Mouse (Mus musculus) heart, embryonic 14.5 days (tissue): ENCODE results near the gene Atm. TPM values are rescaled to one million over a fixed set of nuclear protein-coding genes. Genes with fewer than 3 reads are reported as not detected.
A peak's percentile ranks its signal among the peaks of the same experiment; 100 is the strongest.

Experiments
- ATAC-seq: fragments of 200-750 bp; cut with Nextera tagmentation; 2 replicates; pipeline ENCODE4 v1.8.0; 2017; ENCODE audit warnings: low read depth, moderate TSS enrichment; ENCODE audit not compliant: insufficient number of reproducible peaks, insufficient read depth, low FRiP score
- H3K27ac ChIP-seq, 2 experiments: fragments of 200-500 bp in 1 of 2; fragments of 300-500 bp in 1 of 2; sonication (generic) in 1 of 2; replicated peaks in 1 of 2; 2 replicates each; pipeline ENCODE4 v1.5.1; 2012 to 2014; ENCODE audit warnings: low read depth in 2 of 2, low read length in 2 of 2, control low read depth in 1 of 2, mild to moderate bottlenecking in 1 of 2, mixed read lengths in 1 of 2; ENCODE audit not compliant: control insufficient read depth in 1 of 2, insufficient read depth in 1 of 2
- H3K27me3 ChIP-seq: fragments of 300-500 bp; sonication (generic); 2 replicates; pipeline ENCODE4 v1.6.1; 2014; ENCODE audit warnings: mild to moderate bottlenecking, low read length, control low read depth; ENCODE audit not compliant: control insufficient read depth, insufficient read depth
- H3K36me3 ChIP-seq: fragments of 300-500 bp; sonication (generic); 2 replicates; pipeline ENCODE4 v1.6.1; 2014; ENCODE audit warnings: mild to moderate bottlenecking, control low read depth, low read length, mixed read lengths; ENCODE audit not compliant: control insufficient read depth, insufficient read depth
- H3K4me1 ChIP-seq, 2 experiments: fragments of 200-500 bp in 1 of 2; fragments of 300-500 bp in 1 of 2; sonication (generic) in 1 of 2; 2 replicates each; pipeline ENCODE4 v1.6.1; 2012 to 2014; ENCODE audit warnings: low read length in 2 of 2, control low read depth in 1 of 2, mixed read lengths in 1 of 2; ENCODE audit not compliant: control insufficient read depth in 2 of 2, insufficient read depth in 2 of 2
- H3K4me2 ChIP-seq: fragments of 300-500 bp; sonication (generic); 2 replicates; pipeline ENCODE4 v1.6.1; 2014; ENCODE audit warnings: mild to moderate bottlenecking, low read length
- H3K4me3 ChIP-seq, 2 experiments: fragments of 200-500 bp in 1 of 2; fragments of 300-500 bp in 1 of 2; sonication (generic) in 1 of 2; 2 replicates each; pipeline ENCODE4 v1.5.1; 2012 to 2014; ENCODE audit warnings: low read length in 2 of 2, mild to moderate bottlenecking in 2 of 2, control low read depth in 1 of 2, low read depth in 1 of 2, moderate library complexity in 1 of 2; ENCODE audit not compliant: control insufficient read depth in 1 of 2, insufficient read depth in 1 of 2
- H3K9ac ChIP-seq: fragments of 300-500 bp; sonication (generic); 2 replicates; pipeline ENCODE4 v1.6.1; 2014; ENCODE audit warnings: mild to moderate bottlenecking, low read length
- H3K9me3 ChIP-seq: fragments of 300-500 bp; sonication (generic); 2 replicates; pipeline ENCODE4 v1.6.1; 2016; ENCODE audit warnings: low read length, control low read depth; ENCODE audit not compliant: control insufficient read depth
- WGBS: fragments of 180-500 bp; shearing (Covaris S2); extraction: QIAGEN DNeasy Blood & Tissue Kit; methylation state at CpG from one replicate; pipeline ENCODE4 v1.1.7; 2014; 5-methylcytosine and 5-hydroxymethylcytosine counted together
- polyA plus RNA-seq: library from polyadenylated mRNA; unstranded; fragments of >200 nt; fragmentation: Nextera tagmentation; extraction: Ambion mirVana; gene quantifications from 2 replicates; pipeline ENCODE4 v1.2.1, GENCODE M21; 2014

Atm gene
- polyA plus RNA-seq, 1 experiment from 2014 or later, result 8.8 TPM

- Histone ChIP-seq H3K4me1 (peaks cover 4 to 8% of the 10 kb centered on the region in 2 experiments; a peak in 3 of 4 replicates), H3K9me3 (no peaks in the 10 kb centered on the region), H3K9ac (no peak overlapping the region), H3K36me3 (no peaks in the 10 kb centered on the region), H3K27me3 (no peaks in the 10 kb centered on the region), H3K4me2 (no peak overlapping the region), H3K4me3 (no peak overlapping the region), H3K27ac (no peak overlapping the region)
- no peak for ATAC-seq
- WGBS, result 77% methylated on average over 4 of the region's 4 CpGs
Observed at GRCm38 (mm10) chr9:53408548-53408947, 128.0 kb downstream of the Atm start.

GRCm38 (mm10) chr9:53404753-53405722 is 131.5 kb downstream of the Atm start:
- H3K9ac ChIP-seq, result peak overlapping the region; percentile 68
- H3K4me1 ChIP-seq, result peaks cover 9 to 13% of the 10 kb centered on the region in 2 experiments; a peak in 3 of 4 replicates
- H3K4me3 ChIP-seq, result peak overlapping the region; percentile 37 to 56
- no peaks in the 10 kb centered on the region for H3K27me3 ChIP-seq
- 21% methylated on average over 21 of the region's 21 CpGs for WGBS
- H3K9me3 ChIP-seq, result no peaks in the 10 kb centered on the region
- H3K27ac ChIP-seq, result peak overlapping the region; percentile 21 to 76
- H3K4me2 ChIP-seq, result peak overlapping the region; percentile 64
- ATAC-seq, result peak; percentile 59
- peaks cover under 1% of the 10 kb centered on the region; the same call in 1 of the 2 replicates for H3K36me3 ChIP-seq

- H3K27me3 ChIP-seq, result no peaks in the 10 kb centered on the region
- no peak overlapping the region for H3K4me2 ChIP-seq
- peaks cover 6% of the 10 kb centered on the region; the same call in 1 of the 2 replicates for H3K36me3 ChIP-seq
- no peaks in the 10 kb centered on the region for H3K9me3 ChIP-seq
- WGBS, result 77% methylated on average over 6 of the region's 6 CpGs
- no peak for ATAC-seq
- H3K4me3 ChIP-seq, result no peak overlapping the region
- no peak overlapping the region for H3K9ac ChIP-seq
- peaks cover 9 to 13% of the 10 kb centered on the region in 2 experiments; a peak in 3 of 4 replicates for H3K4me1 ChIP-seq
- H3K27ac ChIP-seq, result no peak overlapping the region
Observed at GRCm38 (mm10) chr9:53404050-53404752, 132.3 kb downstream of the Atm start.

- peak overlapping the region in 1 of 2 experiments; percentile 47; a peak in 1 of 4 replicates for H3K27ac ChIP-seq
- no peak for ATAC-seq
- peaks cover 6% of the 10 kb centered on the region; the same call in 1 of the 2 replicates for H3K36me3 ChIP-seq
- H3K27me3 ChIP-seq, result no peaks in the 10 kb centered on the region
- WGBS, result 87% methylated on average over 8 of the region's 8 CpGs
- H3K4me1 ChIP-seq, result peaks cover 9 to 13% of the 10 kb centered on the region in 2 experiments; a peak in 3 of 4 replicates
- H3K4me2 ChIP-seq, result peak overlapping the region; percentile 57
- H3K4me3 ChIP-seq, result no peak overlapping the region
- no peaks in the 10 kb centered on the region for H3K9me3 ChIP-seq
- H3K9ac ChIP-seq, result no peak overlapping the region
Observed at GRCm38 (mm10) chr9:53402991-53403390, 133.5 kb downstream of the Atm start.

GRCm38 (mm10) chr9:53402291-53402711 is 134.2 kb downstream of the Atm start, which contains the start of gene 4930550C14Rik:
4930550C14Rik (plus strand) TSS chr9:53402325.
- 17% methylated on average over 11 of the region's 11 CpGs for WGBS
- Histone ChIP-seq H3K27me3 (no peaks in the 10 kb centered on the region), H3K36me3 (peaks cover 8% of the 10 kb centered on the region; the same call in 1 of the 2 replicates), H3K4me1 (peaks cover 9 to 13% of the 10 kb centered on the region in 2 experiments; a peak in 3 of 4 replicates), H3K27ac (peak within 1 kb of the TSS; percentile 6 to 47), H3K9me3 (no peaks in the 10 kb centered on the region), H3K4me2 (peak within 1 kb of the TSS; percentile 57), H3K9ac (peak within 1 kb of the TSS; percentile 38), H3K4me3 (0 out of 4 replicates have a peak within 1 kb of the TSS, but pooled peaks of 1 of the 2 experiments have one; percentile 4)
- ATAC-seq, result no peak

- ATAC-seq, result no peak
- WGBS, result 51% methylated on average over 8 of the region's 8 CpGs
Observed at GRCm38 (mm10) chr9:53401146-53401545, 135.4 kb downstream of the Atm start.

GRCm38 (mm10) chr9:53400696-53401095 is 135.8 kb downstream of the Atm start:
- no peak for ATAC-seq
- Histone ChIP-seq H3K4me3 (no peak overlapping the region), H3K36me3 (peaks cover 8% of the 10 kb centered on the region; the same call in 1 of the 2 replicates), H3K4me2 (no peak overlapping the region), H3K9me3 (no peaks in the 10 kb centered on the region), H3K9ac (no peak overlapping the region), H3K27ac (no peak overlapping the region), H3K4me1 (peaks cover 9 to 13% of the 10 kb centered on the region in 2 experiments; a peak in 3 of 4 replicates), H3K27me3 (no peaks in the 10 kb centered on the region)
- WGBS, result 94% methylated on average over 4 of the region's 4 CpGs

More at GRCm38 (mm10) chr9:53401146-53401545, 135.4 kb downstream of the Atm start:
- no peak overlapping the region for H3K4me2 ChIP-seq
- no peak overlapping the region for H3K27ac ChIP-seq
- H3K4me1 ChIP-seq, result peaks cover 9 to 13% of the 10 kb centered on the region in 2 experiments; a peak in 3 of 4 replicates
- no peak overlapping the region for H3K9ac ChIP-seq
- H3K4me3 ChIP-seq, result no peak overlapping the region
- no peaks in the 10 kb centered on the region for H3K9me3 ChIP-seq
- peaks cover 8% of the 10 kb centered on the region; the same call in 1 of the 2 replicates for H3K36me3 ChIP-seq
- no peaks in the 10 kb centered on the region for H3K27me3 ChIP-seq
